Mouse (Mus musculus): ENCODE measurements around the gene Thoc7.
"Not testable (repeated sequence)": the region's sequence is repeated elsewhere in the genome, so short reads cannot be mapped to it uniquely, and the experiment has no call there.

Thoc7 gene

DNA sequence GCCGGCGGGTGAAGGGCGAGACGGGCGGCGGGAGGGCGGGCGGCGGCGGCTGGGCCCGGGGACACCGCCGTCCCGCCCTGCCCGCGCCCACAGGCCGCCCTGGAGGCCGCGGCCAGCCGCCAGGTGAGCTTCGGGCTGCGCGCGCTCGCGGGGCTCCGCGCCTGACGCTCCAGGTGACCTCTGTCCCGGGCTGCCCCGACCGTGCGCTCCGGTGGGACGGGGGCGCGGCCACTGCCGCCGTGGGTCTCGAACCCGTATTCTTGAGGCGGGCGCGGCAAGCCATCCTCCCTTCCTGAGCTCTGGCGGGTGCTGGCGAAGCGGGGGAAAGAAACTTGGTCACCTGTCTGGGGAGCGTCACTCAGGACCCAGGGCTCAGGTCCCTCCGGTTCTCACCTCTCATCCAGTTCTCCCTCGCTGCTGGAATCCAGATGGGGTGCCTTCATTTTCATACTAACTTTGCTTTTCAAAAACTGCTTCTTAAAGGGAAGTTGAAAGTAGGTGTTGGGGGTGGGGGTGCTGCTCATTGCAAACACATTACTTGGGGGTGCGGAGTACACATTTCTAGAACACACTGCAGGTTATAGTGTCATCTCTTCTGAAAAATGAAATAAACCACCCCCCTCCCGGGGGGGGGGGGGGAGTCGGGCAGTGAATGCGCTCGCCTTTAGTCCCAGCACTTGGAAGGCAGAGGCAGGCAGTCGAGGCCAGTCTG lies at the start of gene Thoc7, which contains the start of gene Atxn7:
Gene Thoc7, minus strand, starts transcription at position 452 of the 712 bp plus-strand sequence.
Gene Atxn7, plus strand, starts transcription at position 40 of the 712 bp plus-strand sequence.
- DNase-seq (ENCODE audit: low spot score): peak; percentile 35

DNA sequence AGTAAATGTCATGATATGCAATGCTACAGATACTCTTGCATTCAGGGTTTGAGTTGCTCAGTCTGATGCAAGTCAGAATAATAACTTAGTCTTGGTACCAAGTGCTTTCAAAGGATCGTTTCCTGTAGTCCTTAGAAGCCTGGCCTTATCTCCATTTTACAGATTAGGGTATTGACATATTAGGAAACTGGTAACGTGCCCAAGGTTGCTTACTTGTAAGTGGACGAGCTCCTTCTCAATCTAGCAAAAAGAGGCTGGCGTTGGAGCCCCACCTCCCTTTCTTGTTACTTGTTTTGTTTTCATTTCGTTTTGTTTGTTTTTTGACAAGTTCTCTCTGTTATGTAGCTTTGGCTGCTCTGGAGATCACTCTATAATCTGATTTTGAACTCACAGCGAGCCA lies 48.1 kb upstream of the Thoc7 start:
- no peak for DNase-seq (ENCODE audit: low spot score)

DNA sequence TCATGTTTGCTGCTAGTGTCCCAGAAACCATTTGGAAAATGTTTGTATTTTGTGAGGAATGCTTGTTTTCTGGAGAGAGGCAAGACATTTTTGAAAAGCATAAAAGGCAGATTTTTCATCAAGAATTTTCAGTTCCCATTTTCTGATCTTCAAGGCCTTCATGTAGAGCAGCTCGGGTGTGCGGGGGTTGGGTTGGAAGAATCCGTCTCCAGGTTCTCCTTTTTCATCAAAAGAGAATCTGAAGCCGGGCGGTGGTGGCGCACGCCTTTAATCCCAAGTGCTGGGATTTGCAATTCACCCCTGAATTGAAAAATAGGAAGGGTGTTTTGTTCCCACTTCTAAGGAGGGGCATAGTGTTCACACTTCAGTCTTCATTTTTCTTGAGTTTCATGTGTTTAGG lies 41.1 kb upstream of the Thoc7 start:
- no peak for DNase-seq (ENCODE audit: low spot score)

DNA sequence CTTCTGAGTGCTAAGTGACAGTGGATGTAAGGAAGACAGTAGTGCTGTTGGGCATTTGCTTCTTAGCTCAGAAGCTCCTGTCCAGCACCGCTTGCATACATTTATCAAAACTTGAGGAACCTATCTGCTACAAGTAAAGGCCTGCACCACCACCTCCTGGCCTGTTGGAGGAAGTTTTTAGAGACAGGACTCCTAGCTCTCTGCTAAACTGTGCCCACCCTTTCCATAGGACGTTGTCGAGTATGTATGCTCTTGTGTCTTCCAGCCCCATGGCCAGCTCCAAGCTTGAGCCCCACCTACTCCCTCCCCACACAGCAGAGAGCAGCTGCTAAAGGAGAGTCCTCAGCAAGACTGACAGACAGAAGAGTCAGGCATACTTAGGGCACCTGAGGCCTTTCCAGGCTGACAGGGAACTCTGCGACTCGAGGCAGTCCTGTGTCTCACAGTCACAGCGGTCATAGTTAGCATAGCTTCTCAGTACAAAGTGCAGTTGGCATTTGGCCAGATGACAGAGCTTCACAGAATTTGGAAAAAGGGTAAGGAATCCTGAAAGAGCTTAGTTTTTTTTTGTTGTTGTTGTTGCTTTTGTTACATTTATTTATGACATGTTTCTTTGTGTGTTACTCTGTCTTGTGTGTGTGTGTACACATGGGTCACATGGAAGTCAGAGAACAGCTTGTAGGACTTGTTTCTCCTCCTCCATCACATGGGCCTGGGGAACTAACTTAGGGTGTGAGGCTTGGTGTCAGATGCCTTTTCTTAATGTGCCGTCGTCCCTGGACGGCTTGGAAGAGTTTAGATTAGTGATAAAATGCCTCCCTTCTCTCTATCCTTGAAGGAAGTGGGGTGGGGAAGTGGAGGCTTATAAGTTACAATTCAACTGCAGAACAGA lies 33.8 kb upstream of the Thoc7 start:
- no peak for DNase-seq (ENCODE audit: low spot score)

DNA sequence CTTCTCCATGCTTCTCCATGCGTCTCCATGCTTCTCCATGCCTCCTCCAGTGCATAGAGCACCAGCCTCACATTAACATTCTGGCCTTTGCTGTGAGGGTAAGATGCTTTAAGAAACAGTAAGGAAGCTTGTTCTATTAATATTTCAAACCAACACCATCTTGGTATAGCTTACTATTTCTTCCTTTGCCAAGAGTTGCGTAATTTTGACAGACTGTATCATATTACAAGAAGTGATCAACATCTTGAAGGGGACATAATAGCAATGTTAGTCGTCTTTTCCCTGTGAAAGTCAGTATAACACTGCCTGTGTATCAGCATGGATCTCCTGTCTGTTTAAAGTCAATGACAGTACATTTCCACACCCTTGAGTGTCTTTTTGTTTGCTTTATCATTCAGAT lies 29.1 kb upstream of the Thoc7 start:
- no peak for DNase-seq (ENCODE audit: low spot score)

DNA sequence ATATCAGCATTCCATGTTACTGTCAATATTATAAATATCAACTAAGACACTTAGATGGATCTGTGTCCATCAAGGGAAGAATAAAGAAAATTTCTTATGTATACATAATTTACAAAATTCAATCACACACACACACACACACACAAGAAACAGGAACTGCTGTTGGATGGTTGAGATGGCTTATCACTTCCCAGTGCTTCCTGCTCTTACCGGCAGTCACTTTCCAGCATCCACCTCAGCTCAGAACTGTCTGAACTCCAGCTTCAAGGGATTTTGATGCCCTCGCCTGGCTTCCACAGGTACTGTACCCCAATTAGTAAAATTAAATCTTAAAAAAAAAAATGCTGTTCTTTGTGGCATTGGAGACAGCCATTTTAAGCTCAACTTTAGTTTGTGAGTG lies 26.7 kb upstream of the Thoc7 start:
- no peak for DNase-seq (ENCODE audit: low spot score)

DNA sequence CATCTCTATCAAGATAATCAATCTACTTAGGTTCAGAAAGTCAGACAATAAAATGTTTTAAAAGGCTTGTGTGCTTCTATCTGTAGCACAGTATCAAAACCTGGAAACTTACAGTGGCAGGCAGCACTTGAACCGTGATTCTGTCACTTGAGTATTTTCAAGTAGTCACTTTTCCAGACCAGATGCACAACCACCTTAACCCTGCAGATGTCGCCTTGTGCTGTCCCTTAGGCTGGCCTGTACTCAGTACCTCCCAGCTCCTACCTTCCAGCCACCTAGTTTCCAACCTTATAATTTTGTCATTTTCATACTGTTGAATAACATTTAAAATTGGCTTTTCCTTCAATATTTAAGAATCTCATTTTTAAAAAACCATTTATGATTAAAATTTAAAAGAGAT lies 20.5 kb upstream of the Thoc7 start:
- no peak for DNase-seq (ENCODE audit: low spot score)

DNA sequence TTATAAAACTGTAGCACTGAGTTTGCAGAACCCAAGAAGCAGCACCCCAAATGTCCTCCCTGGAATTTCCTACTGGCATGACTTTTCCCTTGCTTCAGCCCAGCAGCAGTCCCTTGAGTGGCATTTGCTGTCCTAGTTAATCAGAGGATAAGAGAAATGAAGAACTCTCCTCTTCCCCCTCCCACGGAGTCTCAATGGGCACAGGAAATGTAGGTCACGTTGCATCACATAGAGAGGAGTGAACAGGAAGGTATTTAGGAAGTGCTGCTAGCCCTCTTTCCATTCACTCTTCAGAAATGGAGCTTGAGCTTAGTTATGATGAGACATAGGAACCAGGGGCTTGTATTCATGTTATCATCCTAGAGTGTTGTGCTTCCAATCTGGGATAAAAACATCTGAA lies 19.6 kb upstream of the Thoc7 start:
- no peak for DNase-seq (ENCODE audit: low spot score)

DNA sequence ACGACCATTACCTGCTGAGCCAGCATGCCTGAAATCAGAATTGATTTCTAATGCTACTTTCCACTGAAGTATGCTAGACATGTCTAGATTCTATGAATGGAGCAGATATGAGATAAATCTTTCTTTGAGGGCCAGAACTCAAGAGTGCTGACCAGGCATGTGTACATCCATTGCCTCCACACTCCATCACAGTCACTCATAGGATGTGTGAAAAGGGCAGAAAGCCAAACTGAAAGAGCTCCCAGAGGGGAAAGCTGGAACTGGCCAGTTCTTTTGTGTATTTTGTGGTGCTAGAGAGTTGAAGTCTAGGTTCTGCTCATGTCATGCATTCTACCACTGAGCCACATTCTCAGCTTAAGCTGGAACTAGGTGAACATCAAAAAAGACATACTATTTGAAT lies 15.8 kb upstream of the Thoc7 start:
- DNase-seq (ENCODE audit: low spot score): no peak

DNA sequence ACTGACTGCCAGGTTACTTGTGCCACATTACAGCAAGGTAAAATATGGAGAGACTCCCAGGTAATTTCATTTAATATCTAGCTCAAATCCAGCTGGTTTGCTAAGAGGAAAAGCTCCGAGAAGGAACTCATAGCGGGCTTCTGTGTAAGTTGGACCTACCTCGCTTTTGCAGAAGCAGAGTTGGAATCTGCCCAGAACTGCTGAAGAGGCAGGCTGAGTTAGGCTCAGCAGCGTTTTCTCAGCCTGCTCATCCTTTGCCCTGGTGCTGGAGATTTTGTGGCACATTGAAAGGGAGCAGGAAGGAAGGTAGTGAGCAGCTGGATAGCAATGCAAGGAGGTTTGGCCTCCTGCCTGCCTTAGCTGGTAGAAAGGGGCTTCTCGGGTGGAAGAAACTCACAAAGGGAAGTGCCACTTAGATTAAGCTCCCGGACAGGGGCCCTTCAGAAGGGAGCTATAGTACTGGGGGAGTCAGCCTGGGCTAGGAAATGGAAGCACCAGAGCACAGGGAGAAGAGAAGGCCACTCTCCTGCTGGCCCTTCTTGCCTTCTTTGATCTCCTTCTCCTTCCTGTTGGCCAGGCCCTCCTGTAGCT lies 10.1 kb upstream of the Thoc7 start:
- no peak for DNase-seq (ENCODE audit: low spot score)

DNA sequence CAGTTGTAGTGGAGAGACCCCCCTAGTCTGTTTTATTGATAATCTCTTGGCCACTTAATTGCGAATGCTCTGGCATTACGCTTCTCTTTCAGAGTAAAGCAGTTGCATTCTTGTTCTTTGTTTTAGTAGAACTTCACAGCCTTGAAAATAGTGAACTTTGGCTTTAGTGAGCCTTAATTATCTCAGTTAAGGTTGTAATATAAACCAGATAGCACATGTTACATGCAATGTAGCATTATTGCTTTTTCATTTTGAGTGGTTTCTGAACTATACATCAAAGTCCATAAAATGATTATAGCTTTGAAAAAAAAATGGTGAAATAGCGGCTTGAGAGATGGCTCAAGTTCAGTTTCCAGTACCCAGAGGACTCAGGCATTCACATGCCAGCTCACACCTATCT lies 8.9 kb upstream of the Thoc7 start:
- DNase-seq (ENCODE audit: low spot score): no peak

DNA sequence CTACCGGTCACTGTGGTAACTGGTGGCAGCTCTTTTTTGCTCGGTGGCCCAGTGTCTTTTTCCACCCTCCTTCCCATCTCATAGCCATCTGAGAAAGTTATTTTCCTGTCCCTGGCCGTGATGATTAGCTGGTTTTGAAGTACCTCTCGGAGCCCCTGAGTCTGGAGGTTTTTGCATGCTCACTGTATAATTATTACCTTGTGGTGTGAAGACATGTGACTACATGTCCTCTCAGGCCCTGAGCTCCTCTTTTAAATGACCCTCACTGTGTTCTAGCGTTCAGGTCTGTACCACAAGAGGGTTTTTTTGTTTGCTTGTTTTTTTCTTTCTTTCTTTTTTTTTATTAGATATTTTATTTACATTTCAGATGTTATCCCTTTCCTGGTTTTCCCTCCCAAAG lies 6.8 kb upstream of the Thoc7 start:
- DNase-seq (ENCODE audit: low spot score): no peak

DNA sequence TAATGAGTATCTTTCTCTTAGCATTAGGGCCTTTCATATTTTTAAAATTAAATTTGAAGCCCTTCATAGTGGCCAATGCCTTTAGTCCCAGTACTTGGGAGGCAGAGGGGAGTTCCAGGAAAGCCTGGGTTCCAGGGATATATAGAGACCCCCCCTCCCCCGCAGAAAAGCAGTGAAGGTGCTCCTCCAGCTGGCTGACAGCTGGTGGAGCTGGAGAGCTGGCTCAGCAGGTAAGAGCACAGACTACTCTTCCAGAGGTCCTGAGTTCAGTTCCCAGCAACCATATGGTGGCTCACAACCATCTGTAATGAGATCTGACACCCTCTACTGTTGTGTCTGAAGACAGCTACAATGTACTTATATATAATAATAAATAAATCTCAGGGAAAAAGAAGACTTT lies 6.0 kb upstream of the Thoc7 start:
- DNase-seq (ENCODE audit: low spot score): no peak

DNA sequence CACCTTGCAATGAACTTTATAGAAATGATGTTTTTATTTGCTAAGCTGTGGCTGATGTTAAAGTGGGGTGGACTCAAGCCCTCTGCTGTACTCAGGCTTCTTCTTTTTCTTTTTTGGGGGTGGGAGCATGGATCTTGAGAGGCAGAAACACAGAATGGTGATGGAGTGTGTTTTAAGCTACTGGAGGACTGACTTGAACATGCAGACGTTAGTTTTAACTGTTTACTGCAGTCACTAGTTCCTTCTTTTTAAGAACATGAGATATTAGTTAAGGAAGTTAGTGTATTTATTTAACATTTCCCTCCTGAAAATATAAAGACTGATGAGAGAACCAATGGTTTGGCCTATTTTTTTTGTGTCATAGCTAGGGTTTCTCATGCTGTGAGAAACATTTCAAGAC lies 1.9 kb upstream of the Thoc7 start:
- no peak for DNase-seq (ENCODE audit: low spot score)

DNA sequence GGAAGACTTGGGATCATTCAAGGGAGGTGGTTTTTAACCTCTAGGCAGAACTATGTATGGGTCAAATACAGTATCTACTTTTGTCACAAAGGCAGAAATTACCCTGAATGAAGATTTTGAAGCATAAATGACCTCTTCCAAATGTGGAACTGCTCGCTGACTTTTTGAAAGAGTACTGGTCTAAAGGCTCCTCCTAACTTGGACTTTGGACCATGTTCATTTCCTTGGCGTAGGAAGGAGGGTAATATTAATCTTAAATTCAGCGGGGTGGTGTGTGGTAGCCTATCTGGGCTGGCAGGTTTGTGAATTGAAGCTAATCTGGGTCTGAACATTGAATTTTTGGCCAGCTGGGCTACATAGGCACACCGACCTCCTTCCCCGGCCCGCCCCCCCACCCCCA lies 824 bp upstream of the Thoc7 start:
- DNase-seq (ENCODE audit: low spot score): no peak

DNA sequence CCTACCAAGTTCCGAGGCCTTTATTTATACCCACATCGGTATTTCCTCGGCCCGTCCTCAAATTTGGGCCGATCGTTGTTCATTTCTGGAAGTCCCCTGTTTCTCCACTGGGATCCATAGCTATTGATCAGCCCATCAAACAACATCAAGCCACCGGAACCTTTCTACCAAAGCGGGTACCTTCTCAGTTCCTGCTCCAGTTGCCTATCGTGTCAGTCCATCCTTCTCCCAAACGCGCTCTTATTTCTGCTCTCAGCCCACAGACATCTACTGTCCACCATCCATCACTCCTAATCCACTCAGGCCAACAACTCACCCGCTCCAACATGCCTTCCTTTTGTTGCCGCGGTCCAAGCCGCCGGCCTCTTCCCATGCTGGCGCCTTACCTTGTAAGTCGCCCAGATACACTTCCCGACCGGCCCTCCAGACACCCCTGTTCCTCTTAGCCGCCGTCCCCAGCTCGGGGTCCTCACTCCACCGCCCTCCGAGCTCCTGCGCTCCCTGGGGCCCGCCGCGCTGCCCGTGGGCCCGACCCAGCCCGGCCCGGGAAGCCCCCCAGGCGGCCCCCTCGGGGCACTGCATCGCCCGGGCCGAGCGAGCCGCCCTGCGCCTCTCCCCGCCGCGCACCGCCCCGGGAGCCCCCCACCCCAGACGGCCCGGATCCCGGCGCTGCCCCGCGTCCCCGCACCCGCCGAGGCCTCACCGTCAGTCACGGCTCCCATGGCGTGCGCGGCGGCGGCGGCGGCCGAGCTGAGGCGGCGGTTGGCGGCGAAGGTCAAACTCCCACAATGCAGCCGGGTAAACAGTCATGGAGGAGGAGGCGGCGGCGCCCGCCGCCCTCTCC lies 948 bp downstream of the Thoc7 start:
- DNase-seq (ENCODE audit: low spot score): peak; percentile 45

DNA sequence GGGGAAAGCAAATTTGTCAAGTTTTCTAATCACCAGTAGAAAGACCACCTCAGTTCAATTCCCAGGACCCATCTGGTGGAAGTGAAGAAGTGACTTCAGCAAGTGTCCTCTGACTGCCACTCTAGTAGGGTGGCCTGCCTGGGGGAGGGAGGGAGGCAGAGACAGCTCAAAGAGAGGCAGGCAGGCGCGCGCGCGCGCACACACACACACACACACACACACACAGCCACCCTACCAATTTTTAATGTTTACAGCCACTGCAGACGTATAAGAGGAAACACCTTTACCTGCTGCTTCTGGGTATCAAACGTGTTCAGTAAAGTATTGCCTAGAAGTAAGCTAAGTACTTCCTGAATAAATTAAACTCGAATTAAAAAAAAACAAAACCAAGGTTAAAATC lies 1.6 kb downstream of the Thoc7 start:
- no peak for DNase-seq (ENCODE audit: low spot score)

DNA sequence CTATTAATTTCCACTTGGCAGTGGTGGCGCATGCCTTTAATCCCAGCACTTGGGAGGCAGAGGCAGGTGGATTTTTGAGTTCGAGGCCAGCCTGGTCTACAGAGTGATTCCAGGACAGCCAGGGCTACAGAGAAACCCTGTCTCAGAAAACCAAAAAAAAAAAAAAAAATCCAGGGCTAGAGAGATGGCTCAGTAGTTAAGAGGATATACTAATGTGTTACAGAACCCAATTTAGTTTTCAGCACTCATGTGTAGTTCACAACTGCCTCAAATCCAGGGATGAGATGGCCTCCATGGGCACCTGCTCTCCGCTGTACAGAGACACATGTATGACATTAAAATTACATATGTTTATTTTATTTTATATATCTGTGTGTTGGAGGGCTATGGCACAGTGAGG lies 9.5 kb downstream of the Thoc7 start:
- DNase-seq (ENCODE audit: low spot score): not testable (repeated sequence)

DNA sequence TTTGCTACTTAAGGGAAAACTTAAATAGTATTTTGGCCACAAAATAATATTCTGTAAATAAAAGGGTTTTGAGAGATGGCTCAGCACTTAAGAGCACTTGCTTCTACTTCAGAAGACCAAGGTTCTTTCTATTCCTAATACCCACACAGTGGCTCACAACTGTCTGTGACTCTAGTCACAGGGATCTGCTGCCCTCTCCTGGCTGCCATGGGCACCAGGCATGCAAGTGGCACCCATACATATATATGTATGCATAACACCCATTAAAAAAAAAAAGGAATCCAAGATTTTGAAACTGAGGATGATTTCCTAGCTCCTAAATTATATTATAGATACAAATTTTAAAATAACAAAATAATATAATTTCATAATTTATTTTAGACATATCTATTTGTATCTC lies 11.3 kb downstream of the Thoc7 start:
- no peak for DNase-seq (ENCODE audit: low spot score)

DNA sequence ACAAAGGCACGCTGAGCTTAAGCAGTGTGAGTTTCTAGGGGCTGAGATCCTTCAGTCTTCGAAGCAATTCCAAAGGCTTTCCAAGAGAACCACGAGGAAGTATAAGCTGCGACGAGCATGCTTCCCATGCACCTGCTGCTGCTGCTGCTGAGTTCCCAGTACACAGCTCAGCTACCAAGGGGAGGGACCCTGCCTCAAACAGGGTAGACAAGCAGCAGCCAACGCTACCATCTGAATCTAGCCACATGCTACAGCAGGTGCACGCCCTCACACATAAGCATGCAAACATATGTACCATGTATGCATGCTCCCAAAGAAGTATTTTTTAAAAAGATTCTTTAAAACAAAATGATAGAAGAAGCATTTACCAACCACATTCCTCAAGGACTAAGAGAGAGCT lies 13.3 kb downstream of the Thoc7 start:
- no peak for DNase-seq (ENCODE audit: low spot score)

DNA sequence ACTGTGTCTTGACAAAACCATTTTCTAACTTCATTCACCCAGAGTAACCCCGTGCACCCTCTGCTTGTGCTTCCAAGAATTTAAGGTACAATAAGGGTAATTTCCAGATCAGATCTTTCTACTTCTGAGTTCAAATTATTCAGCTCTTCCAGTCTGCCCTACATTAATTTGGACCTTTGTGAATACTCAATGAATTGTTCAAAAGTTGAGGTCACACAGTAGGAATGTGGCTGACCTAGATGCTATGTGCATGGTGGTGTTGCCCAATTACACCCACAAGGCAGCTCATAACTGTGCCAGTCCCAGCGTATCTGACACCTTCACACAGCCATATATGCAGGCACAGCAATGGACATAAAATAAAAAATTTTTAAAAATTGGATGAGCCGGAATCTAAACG lies 17.0 kb downstream of the Thoc7 start:
- no peak for DNase-seq (ENCODE audit: low spot score)

DNA sequence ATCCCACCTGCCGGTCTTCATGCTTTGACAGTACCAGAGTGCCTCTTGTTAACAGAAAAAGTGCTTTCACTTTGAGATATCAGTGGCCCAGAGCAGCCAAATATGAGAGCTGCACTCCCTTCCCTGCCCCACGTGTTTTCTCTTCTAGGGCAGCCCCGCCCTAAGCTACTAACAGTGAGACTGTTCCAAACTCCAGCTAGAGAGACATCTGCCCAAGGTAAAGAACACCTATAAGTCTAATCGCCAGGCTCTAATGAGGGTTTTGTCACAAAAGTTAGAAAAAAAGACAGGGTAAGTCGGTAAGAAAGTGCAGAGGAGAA lies 27.6 kb downstream of the Thoc7 start:
- DNase-seq (ENCODE audit: low spot score): no peak
